Mouse (Mus musculus) erythroblast, embryonic 14.5 days (primary cell): ENCODE results near the gene Ccdc43. TPM values are rescaled to one million over a fixed set of nuclear protein-coding genes. Genes with fewer than 3 reads are reported as not detected.

Source experiments
- H3K27me3 ChIP-seq: 2 replicates; pipeline ENCODE4 v1.6.1; 2012; ENCODE audit warnings: inconsistent platforms; ENCODE audit not compliant: control insufficient read depth
- H3K36me3 ChIP-seq: 2 replicates; pipeline ENCODE4 v1.6.1; 2012; ENCODE audit warnings: mild to moderate bottlenecking, inconsistent platforms; ENCODE audit not compliant: control insufficient read depth
- H3K4me1 ChIP-seq: 2 replicates; pipeline ENCODE4 v1.6.1; 2012; ENCODE audit warnings: inconsistent platforms; ENCODE audit not compliant: control insufficient read depth
- H3K4me3 ChIP-seq: replicated peaks from 2 replicates; pipeline ENCODE3; 2012; ENCODE audit warnings: moderate library complexity, mild to moderate bottlenecking, inconsistent platforms
- H3K9me3 ChIP-seq: 2 replicates; pipeline ENCODE4 v1.6.1; 2012; ENCODE audit warnings: low read length, inconsistent platforms, mixed read lengths; ENCODE audit not compliant: control insufficient read depth
- GATA1 ChIP-seq: IDR thresholded peaks from 2 replicates; pipeline ENCODE4 v1.6.1; 2012; ENCODE audit warnings: low read length, inconsistent platforms, mixed read lengths
- TAL1 ChIP-seq: IDR thresholded peaks from 3 replicates; pipeline ENCODE4 v1.6.1; 2012; ENCODE audit warnings: low read length, inconsistent platforms, mixed read lengths
- polyA plus RNA-seq: library from polyadenylated mRNA; stranded (reverse); fragments of >175 nt; gene quantifications from 2 replicates; pipeline ENCODE4 v1.2.3, GENCODE M21; 2012

Gene Ccdc43
- polyA plus RNA-seq, 1 experiment = 0.35 TPM

- H3K36me3 ChIP-seq = peaks cover 4% of the 10 kb centered on the region
- TF ChIP-seq GATA1 (no peak), TAL1 (no peak)
- no peaks in the 10 kb centered on the region for H3K27me3 ChIP-seq
- no peaks in the 10 kb centered on the region for H3K9me3 ChIP-seq
- peaks cover 28% of the 10 kb centered on the region for H3K4me1 ChIP-seq
- peak overlapping the region; percentile 74 for H3K4me3 ChIP-seq
Observed at GRCm38 (mm10) chr11:102698018-102698476, 465 bp upstream of the Ccdc43 start.

DNA sequence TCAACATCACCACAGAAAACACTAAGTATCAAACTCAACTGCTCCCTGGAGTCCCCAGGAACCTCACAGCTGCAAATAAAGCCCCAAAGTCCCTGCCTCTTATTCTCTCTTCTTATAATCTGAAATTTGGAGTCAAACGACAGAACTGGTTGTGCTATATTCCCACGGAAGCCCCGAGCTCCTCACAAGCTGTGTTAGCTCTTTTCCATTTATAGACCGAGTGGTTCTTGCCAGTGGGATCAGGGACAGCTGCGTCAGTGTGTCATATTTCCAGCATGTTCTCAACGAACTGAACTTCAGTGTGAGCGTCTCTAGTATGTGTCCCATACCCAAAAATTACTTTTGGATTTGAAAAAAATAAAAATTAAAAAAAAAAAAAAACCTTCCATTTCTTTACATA is 2.3 kb downstream of the Ccdc43 start:
- H3K36me3 ChIP-seq = peaks cover 14% of the 10 kb centered on the region
- H3K4me1 ChIP-seq = peaks cover 28% of the 10 kb centered on the region
- H3K27me3 ChIP-seq = no peaks in the 10 kb centered on the region
- TF ChIP-seq TAL1 (no peak), GATA1 (no peak)
- no peaks in the 10 kb centered on the region for H3K9me3 ChIP-seq
- no peak overlapping the region for H3K4me3 ChIP-seq

DNA sequence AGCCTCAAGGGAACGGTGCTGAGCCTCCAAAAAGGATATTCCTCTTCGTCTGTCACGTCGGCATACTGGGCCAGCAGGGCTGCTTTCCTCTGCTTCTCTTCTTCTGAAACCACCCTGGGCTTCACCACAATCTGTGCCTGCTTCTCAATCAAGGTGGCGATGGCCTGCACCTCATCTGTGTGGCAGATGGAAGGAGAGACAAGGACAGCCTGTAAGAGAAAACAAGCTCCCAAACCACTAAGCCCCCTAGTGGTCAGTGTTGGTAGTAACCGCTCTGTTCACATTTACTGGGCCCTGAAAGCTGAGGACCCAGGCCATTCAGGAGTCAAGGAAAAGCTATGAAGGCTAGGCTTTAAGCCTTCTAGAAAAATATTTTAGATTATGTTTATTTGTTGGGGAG is 7.4 kb downstream of the Ccdc43 start:
- Histone ChIP-seq H3K27me3 (no peaks in the 10 kb centered on the region), H3K36me3 (peaks cover 35% of the 10 kb centered on the region), H3K4me3 (no peak overlapping the region), H3K4me1 (no peaks in the 10 kb centered on the region; the same call in 1 of the 2 replicates), H3K9me3 (no peaks in the 10 kb centered on the region)
- no peak for TF ChIP-seq TAL1
- no peak for TF ChIP-seq GATA1

GRCm38 (mm10) chr11:102665637-102666435 is 31.7 kb downstream of the Ccdc43 start:
- Histone ChIP-seq H3K4me1 (peaks cover 2% of the 10 kb centered on the region; the same call in 1 of the 2 replicates), H3K9me3 (peaks cover 15% of the 10 kb centered on the region), H3K36me3 (no peaks in the 10 kb centered on the region), H3K27me3 (peaks cover 34% of the 10 kb centered on the region), H3K4me3 (no peak overlapping the region)
- TF ChIP-seq TAL1 (no peak), GATA1 (no peak)

- TF ChIP-seq TAL1 = no peak
- Histone ChIP-seq H3K4me1 (peaks cover 2% of the 10 kb centered on the region; the same call in 1 of the 2 replicates), H3K36me3 (no peaks in the 10 kb centered on the region), H3K4me3 (no peak overlapping the region), H3K9me3 (peaks cover 15% of the 10 kb centered on the region), H3K27me3 (peaks cover 34% of the 10 kb centered on the region)
Observed at GRCm38 (mm10) chr11:102665151-102665550, 32.4 kb downstream of the Ccdc43 start.

GRCm38 (mm10) chr11:102663416-102663815 is 34.2 kb downstream of the Ccdc43 start, which contains the start of gene Meioc:
TSS of gene Meioc (plus strand) at chr11:102663716.
- no peak for TF ChIP-seq GATA1
- TF ChIP-seq TAL1 = no peak
- H3K27me3 ChIP-seq = peaks cover 34% of the 10 kb centered on the region
- peaks cover 2% of the 10 kb centered on the region; the same call in 1 of the 2 replicates for H3K4me1 ChIP-seq
- peaks cover 15% of the 10 kb centered on the region for H3K9me3 ChIP-seq
- no peak within 1 kb of the TSS for H3K4me3 ChIP-seq
- H3K36me3 ChIP-seq = no peaks in the 10 kb centered on the region

DNA sequence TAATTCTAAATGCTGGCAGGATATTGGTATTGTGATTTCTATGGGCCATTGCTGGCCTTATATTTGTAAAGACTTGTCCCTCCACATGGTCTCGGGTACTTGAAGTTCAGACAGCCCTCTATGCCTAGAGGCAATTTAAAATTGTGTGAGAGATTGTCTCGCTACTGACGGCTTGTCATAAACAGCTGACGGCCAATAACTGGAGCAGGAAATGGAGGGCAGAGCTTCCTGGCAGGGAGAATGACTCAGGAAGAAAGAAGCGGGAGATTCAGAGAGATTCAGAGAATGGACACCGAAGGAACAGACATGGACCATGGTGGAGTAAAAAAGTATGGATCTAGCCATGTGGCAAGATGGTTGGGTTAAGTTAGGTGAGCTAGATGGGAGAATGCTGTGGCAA is 40.7 kb downstream of the Ccdc43 start:
- no peaks in the 10 kb centered on the region for H3K9me3 ChIP-seq
- no peaks in the 10 kb centered on the region for H3K4me1 ChIP-seq
- H3K36me3 ChIP-seq = no peaks in the 10 kb centered on the region
- H3K4me3 ChIP-seq = no peak overlapping the region
- no peak for TF ChIP-seq GATA1
- no peak for TF ChIP-seq TAL1
- H3K27me3 ChIP-seq = no peaks in the 10 kb centered on the region

DNA sequence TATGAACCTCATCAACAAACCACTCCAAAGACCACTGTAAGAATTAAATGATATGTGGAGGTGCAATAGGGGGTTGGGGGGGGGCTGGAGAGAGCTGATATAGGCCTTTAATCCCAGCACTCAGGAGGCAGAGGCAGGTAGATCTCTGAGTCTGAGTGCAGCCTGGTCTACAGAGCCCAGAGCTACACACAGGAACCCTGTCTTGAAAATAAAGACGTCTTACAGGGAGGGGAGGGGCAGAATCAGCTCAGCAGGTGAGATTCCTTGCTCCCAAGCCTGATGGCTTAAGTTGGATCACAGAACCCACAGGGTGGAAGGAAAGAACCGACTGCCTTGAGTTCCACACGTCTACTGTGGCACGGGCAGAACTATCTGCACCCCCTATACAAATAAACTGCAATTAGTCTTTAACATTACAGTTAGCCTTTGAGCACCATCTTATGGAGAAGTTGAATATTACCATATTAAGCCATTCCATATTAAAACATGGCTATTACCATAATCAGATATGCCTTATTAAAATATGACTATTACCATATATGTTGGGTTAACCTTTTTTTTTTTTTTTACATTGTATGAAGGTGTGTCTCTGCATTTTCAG is 41.2 kb downstream of the Ccdc43 start:
- no peaks in the 10 kb centered on the region for H3K36me3 ChIP-seq
- TF ChIP-seq TAL1 (no peak), GATA1 (no peak)
- H3K4me1 ChIP-seq = no peaks in the 10 kb centered on the region
- no peaks in the 10 kb centered on the region; the same call in 1 of the 2 replicates for H3K27me3 ChIP-seq
- H3K4me3 ChIP-seq = no peak overlapping the region
- no peaks in the 10 kb centered on the region for H3K9me3 ChIP-seq

DNA sequence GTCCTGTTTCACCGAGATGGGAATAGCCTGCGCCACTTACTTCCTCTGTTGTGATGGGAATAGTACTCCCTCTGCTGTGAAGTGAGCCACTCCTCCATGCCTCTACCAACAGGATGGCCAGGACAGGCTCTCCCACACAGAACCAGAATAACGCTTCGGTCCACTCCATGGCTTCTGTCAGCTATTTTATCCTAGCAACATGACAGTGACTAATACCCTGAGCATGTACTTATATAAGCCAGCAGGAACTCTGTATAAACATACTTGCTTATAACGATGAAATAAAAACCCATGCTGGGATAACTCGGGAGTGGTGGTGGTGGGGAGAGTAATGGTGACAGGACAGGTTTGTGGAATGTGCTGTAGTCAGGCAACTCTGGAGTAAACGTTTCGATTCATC is 41.7 kb downstream of the Ccdc43 start:
- TF ChIP-seq GATA1 (no peak), TAL1 (no peak)
- H3K9me3 ChIP-seq = no peaks in the 10 kb centered on the region
- no peaks in the 10 kb centered on the region for H3K4me1 ChIP-seq
- no peaks in the 10 kb centered on the region; the same call in 1 of the 2 replicates for H3K27me3 ChIP-seq
- no peak overlapping the region for H3K4me3 ChIP-seq
- no peaks in the 10 kb centered on the region for H3K36me3 ChIP-seq
